Mouse (Mus musculus) brain, embryonic 14.5 days (tissue): ENCODE results near the gene Rbm47.

Experiments
- CTCF ChIP-seq: fragments of 200-500 bp; IDR thresholded peaks from 2 replicates; pipeline ENCODE4 v1.5.1; 2012; ENCODE audit warnings: inconsistent platforms, mild to moderate bottlenecking, moderate library complexity, borderline replicate concordance; ENCODE audit not compliant: insufficient read depth, insufficient read length; ENCODE audit errors: extremely low read depth
- POLR2A ChIP-seq: fragments of 200-500 bp; IDR thresholded peaks from 2 replicates; pipeline ENCODE4 v1.6.1; 2012; ENCODE audit warnings: mild to moderate bottlenecking, inconsistent platforms, borderline replicate concordance; ENCODE audit not compliant: poor library complexity, insufficient read depth, insufficient read length, severe bottlenecking; ENCODE audit errors: extremely low read depth

- TF ChIP-seq CTCF (no peak), POLR2A (no peak)
Observed at GRCm38 (mm10) chr5:66105946-66106345, 67.0 kb downstream of the Rbm47 start.
